Mouse (Mus musculus) bone marrow macrophage, adult 2 months (primary cell): ENCODE measurements around the gene Tnfaip8l1.

Source experiments
- CTCF ChIP-seq: IDR thresholded peaks from 2 replicates; pipeline ENCODE4 v1.5.1; 2012; ENCODE audit warnings: low read depth, mild to moderate bottlenecking, low read length, moderate library complexity
- POLR2A ChIP-seq: IDR thresholded peaks from 2 replicates; pipeline ENCODE4 v1.6.1; 2012; ENCODE audit warnings: mild to moderate bottlenecking, low read depth, low read length, borderline replicate concordance

DNA sequence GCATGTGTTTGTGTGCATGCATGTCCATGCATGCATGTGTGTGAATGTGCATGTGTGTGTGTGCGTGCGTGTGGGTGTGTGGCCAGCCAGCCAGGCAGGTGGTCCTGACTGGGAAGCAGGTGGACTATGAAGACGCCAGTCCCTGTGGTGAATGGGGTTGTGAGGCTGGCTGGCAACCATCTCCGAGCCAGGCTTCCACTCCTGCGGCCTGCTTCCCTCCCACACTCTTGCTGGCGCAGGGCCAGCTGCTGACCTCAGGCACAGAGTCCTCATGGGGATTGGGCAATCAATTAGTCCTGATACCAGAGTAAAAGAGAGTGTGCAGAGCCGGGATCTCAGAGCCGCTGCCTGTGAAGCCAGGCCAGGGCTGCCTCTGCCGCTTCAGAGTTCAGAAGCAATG is 8.6 kb upstream of the Tnfaip8l1 start:
- TF ChIP-seq CTCF: no peak
- no peak for TF ChIP-seq POLR2A
